26 mouse cellular contexts compared by ENCODE assay signal in the genomic region with DNA sequence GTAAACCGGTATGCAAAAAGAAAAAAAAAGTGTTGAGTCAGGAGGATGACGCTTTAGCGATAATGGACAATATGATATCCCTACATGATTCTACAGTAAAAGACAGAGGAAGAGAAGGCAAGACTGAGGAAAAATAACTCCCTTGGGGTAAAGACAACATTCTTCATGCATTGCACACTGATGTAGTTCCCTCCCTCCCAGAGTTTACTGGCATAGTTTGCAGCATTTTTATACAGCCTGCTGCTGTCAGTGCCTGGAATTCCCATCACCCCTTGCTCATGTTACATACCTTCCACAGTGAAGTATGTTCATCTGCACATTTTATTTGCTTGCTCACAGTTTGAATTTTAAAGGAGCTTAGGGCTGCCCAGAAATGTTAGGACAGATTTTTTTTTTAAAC.
DNase-seq lines count a peak whose midpoint lies in the region; ATAC-seq lines count a peak whose summit lies in the region.
"Had no signal": no experiment of that assay in that cellular context is flagged by ENCODE, and none has a peak within 500 bp of the region (broad histone marks: within the 10 kb centered on the region; RNA-seq: fewer than 3 reads in every experiment).

No protein-coding gene starts in this region.

- WGBS in forebrain, embryonic 12.5 days = 87% methylated on average over 3 of the region's 3 CpGs
- 95% methylated on average over 3 of the region's 3 CpGs for WGBS in forebrain, embryonic 11.5 days
- 86% methylated on average over 3 of the region's 3 CpGs for WGBS in limb, embryonic 12.5 days
- 97% methylated on average over 3 of the region's 3 CpGs for WGBS in limb, embryonic 10.5 days
- WGBS in embryonic facial prominence, embryonic 15.5 days = 37% methylated on average over 3 of the region's 3 CpGs
- 46% methylated on average over 3 of the region's 3 CpGs for WGBS in limb, embryonic 15.5 days

- ATAC-seq in forebrain, embryonic 12.5 days (ENCODE audit: low FRiP score) = no peak
- no peak for ATAC-seq in forebrain, embryonic 11.5 days (replicated peaks; ENCODE audit: low FRiP score)
- no peak for ATAC-seq in limb, embryonic 12.5 days (ENCODE audit: insufficient number of reproducible peaks, insufficient read depth, low FRiP score, low TSS enrichment, low read depth)
- no peak for ATAC-seq in embryonic facial prominence, embryonic 15.5 days (ENCODE audit: insufficient number of reproducible peaks, low FRiP score, low TSS enrichment, low read depth)
- peak; percentile 58; the same call in 1 of the 2 replicates for ATAC-seq in limb, embryonic 15.5 days (ENCODE audit: insufficient number of reproducible peaks, low FRiP score, low TSS enrichment, low read depth)
- ATAC-seq: hindbrain, embryonic 16.5 days had no signal

- H3K4me3 ChIP-seq in forebrain, embryonic 12.5 days (replicated peaks) = no peak overlapping the region
- H3K4me3 ChIP-seq in forebrain, embryonic 11.5 days (ENCODE audit: low read depth, low read length) = no peak overlapping the region
- no peak overlapping the region for H3K4me3 ChIP-seq in limb, embryonic 12.5 days (replicated peaks)
- no peak overlapping the region for H3K4me3 ChIP-seq in limb, embryonic 10.5 days
- no peak overlapping the region for H3K4me3 ChIP-seq in embryonic facial prominence, embryonic 15.5 days (replicated peaks)
- no peak overlapping the region for H3K4me3 ChIP-seq in limb, embryonic 15.5 days
- H3K4me3 ChIP-seq: embryonic facial prominence, embryonic 12.5 days; lung, embryonic 15.5 days; megakaryocyte, embryonic 14.5 days; neural tube, embryonic 15.5 days; stomach, embryonic 15.5 days had no signal

- peaks cover 3% of the 10 kb centered on the region; the same call in 1 of the 2 replicates for H3K27me3 ChIP-seq in forebrain, embryonic 12.5 days
- no peaks in the 10 kb centered on the region for H3K27me3 ChIP-seq in forebrain, embryonic 11.5 days (ENCODE audit: control insufficient read depth, insufficient read depth, low read length)
- no peaks in the 10 kb centered on the region for H3K27me3 ChIP-seq in limb, embryonic 12.5 days
- H3K27me3 ChIP-seq in limb, embryonic 10.5 days (ENCODE audit: low read depth, poor library complexity, severe bottlenecking) = no peaks in the 10 kb centered on the region
- no peaks in the 10 kb centered on the region for H3K27me3 ChIP-seq in embryonic facial prominence, embryonic 15.5 days
- no peaks in the 10 kb centered on the region for H3K27me3 ChIP-seq in limb, embryonic 15.5 days
- H3K27me3 ChIP-seq: embryonic facial prominence, embryonic 12.5 days; lung, embryonic 15.5 days; megakaryocyte, embryonic 14.5 days; neural tube, embryonic 15.5 days; stomach, embryonic 15.5 days had no signal

- H3K36me3 ChIP-seq in forebrain, embryonic 12.5 days (replicated peaks) = no peaks in the 10 kb centered on the region
- H3K36me3 ChIP-seq in forebrain, embryonic 11.5 days (ENCODE audit: control insufficient read depth, insufficient read depth, low read length) = no peaks in the 10 kb centered on the region
- no peaks in the 10 kb centered on the region for H3K36me3 ChIP-seq in limb, embryonic 12.5 days
- H3K36me3 ChIP-seq in limb, embryonic 10.5 days = no peaks in the 10 kb centered on the region
- no peaks in the 10 kb centered on the region for H3K36me3 ChIP-seq in embryonic facial prominence, embryonic 15.5 days
- H3K36me3 ChIP-seq in limb, embryonic 15.5 days = no peaks in the 10 kb centered on the region
- H3K36me3 ChIP-seq: embryonic facial prominence, embryonic 12.5 days; lung, embryonic 15.5 days; neural tube, embryonic 15.5 days; stomach, embryonic 15.5 days had no signal

- H3K9ac ChIP-seq in forebrain, embryonic 12.5 days = no peak overlapping the region
- no peak overlapping the region for H3K9ac ChIP-seq in forebrain, embryonic 11.5 days (ENCODE audit: low read length)
- H3K9ac ChIP-seq in limb, embryonic 12.5 days (replicated peaks) = no peak overlapping the region
- no peak overlapping the region for H3K9ac ChIP-seq in embryonic facial prominence, embryonic 15.5 days
- no peak overlapping the region for H3K9ac ChIP-seq in limb, embryonic 15.5 days
- H3K9ac ChIP-seq: embryonic facial prominence, embryonic 12.5 days; lung, embryonic 15.5 days; neural tube, embryonic 15.5 days; stomach, embryonic 15.5 days had no signal

- peak overlapping the region; percentile 61; the same call in 1 of the 2 replicates for H3K27ac ChIP-seq in forebrain, embryonic 12.5 days
- no peak overlapping the region for H3K27ac ChIP-seq in forebrain, embryonic 11.5 days (ENCODE audit: low read depth, low read length)
- H3K27ac ChIP-seq in limb, embryonic 12.5 days = peak overlapping the region; percentile 42; the same call in 1 of the 2 replicates
- no peak overlapping the region for H3K27ac ChIP-seq in limb, embryonic 10.5 days
- peak overlapping the region; percentile 39; the same call in 1 of the 2 replicates for H3K27ac ChIP-seq in embryonic facial prominence, embryonic 15.5 days (replicated peaks)
- peak overlapping the region; percentile 27; the same call in 1 of the 2 replicates for H3K27ac ChIP-seq in limb, embryonic 15.5 days
- H3K27ac ChIP-seq: embryonic facial prominence, embryonic 12.5 days; lung, embryonic 15.5 days; neural tube, embryonic 15.5 days; stomach, embryonic 15.5 days had no signal

- DNase-seq in forebrain, embryonic 11.5 days (ENCODE audit: low spot score) = no peak
- no peak for DNase-seq in limb, embryonic 10.5 days (ENCODE audit: low spot score)
- DNase-seq in thymus, adult 18-20 months = no peak
- DNase-seq in urinary bladder, postnatal 14 days (ENCODE audit: low spot score) = no peak
- DNase-seq: adrenal gland, adult 2 months; adrenal gland, postnatal 36 days; cerebellum, adult 9-10 months; cerebellum, postnatal 36 days; gastrocnemius, postnatal 10 days; kidney, adult 2 months; kidney, postnatal 4 days; lung, postnatal 4 days; midbrain, embryonic 14.5 days; right cerebral cortex, postnatal 14 days; thymus, postnatal 25 days had no signal

- peaks cover 28% of the 10 kb centered on the region for H3K4me1 ChIP-seq in forebrain, embryonic 12.5 days
- peaks cover 4% of the 10 kb centered on the region; the same call in 1 of the 2 replicates for H3K4me1 ChIP-seq in forebrain, embryonic 11.5 days (replicated peaks; ENCODE audit: control insufficient read depth, insufficient read depth, low read length)
- H3K4me1 ChIP-seq in limb, embryonic 12.5 days (replicated peaks) = peaks cover 28% of the 10 kb centered on the region
- peaks cover 26% of the 10 kb centered on the region for H3K4me1 ChIP-seq in limb, embryonic 10.5 days
- H3K4me1 ChIP-seq in embryonic facial prominence, embryonic 15.5 days = peaks cover 16% of the 10 kb centered on the region; the same call in 1 of the 2 replicates
- H3K4me1 ChIP-seq in limb, embryonic 15.5 days = peaks cover 13% of the 10 kb centered on the region; the same call in 1 of the 2 replicates
- H3K4me1 ChIP-seq: lung, embryonic 15.5 days; megakaryocyte, embryonic 14.5 days; stomach, embryonic 15.5 days had no signal

- no peaks in the 10 kb centered on the region for H3K9me3 ChIP-seq in forebrain, embryonic 12.5 days
- H3K9me3 ChIP-seq in forebrain, embryonic 11.5 days (ENCODE audit: control insufficient read depth, low read length) = no peaks in the 10 kb centered on the region
- no peaks in the 10 kb centered on the region for H3K9me3 ChIP-seq in limb, embryonic 12.5 days
- H3K9me3 ChIP-seq in limb, embryonic 10.5 days (replicated peaks) = no peaks in the 10 kb centered on the region
- no peaks in the 10 kb centered on the region for H3K9me3 ChIP-seq in embryonic facial prominence, embryonic 15.5 days (replicated peaks)
- no peaks in the 10 kb centered on the region for H3K9me3 ChIP-seq in limb, embryonic 15.5 days
- H3K9me3 ChIP-seq: embryonic facial prominence, embryonic 12.5 days; lung, embryonic 15.5 days; neural tube, embryonic 15.5 days; stomach, embryonic 15.5 days had no signal

- no peak overlapping the region for H3K4me2 ChIP-seq in forebrain, embryonic 12.5 days
- H3K4me2 ChIP-seq in forebrain, embryonic 11.5 days (ENCODE audit: low read depth, low read length, severe bottlenecking) = no peak overlapping the region
- no peak overlapping the region for H3K4me2 ChIP-seq in limb, embryonic 12.5 days
- no peak overlapping the region for H3K4me2 ChIP-seq in embryonic facial prominence, embryonic 15.5 days (replicated peaks)
- H3K4me2 ChIP-seq in limb, embryonic 15.5 days = no peak overlapping the region
- H3K4me2 ChIP-seq: embryonic facial prominence, embryonic 12.5 days; liver, embryonic 11.5 days; lung, embryonic 15.5 days; neural tube, embryonic 15.5 days; stomach, embryonic 15.5 days had no signal

Comparison
In these comparisons a context has a peak if more than half of its experiments do, and no peak if none do; other contexts are left out.
1. H3K27ac ChIP-seq: peak in forebrain, embryonic 12.5 days (single experiment), limb, embryonic 12.5 days (single experiment), embryonic facial prominence, embryonic 15.5 days (single experiment) and limb, embryonic 15.5 days (single experiment); none in forebrain, embryonic 11.5 days (single experiment) and limb, embryonic 10.5 days (single experiment).